ENCODE assay signal across 8 mouse cellular contexts in the genomic region with DNA sequence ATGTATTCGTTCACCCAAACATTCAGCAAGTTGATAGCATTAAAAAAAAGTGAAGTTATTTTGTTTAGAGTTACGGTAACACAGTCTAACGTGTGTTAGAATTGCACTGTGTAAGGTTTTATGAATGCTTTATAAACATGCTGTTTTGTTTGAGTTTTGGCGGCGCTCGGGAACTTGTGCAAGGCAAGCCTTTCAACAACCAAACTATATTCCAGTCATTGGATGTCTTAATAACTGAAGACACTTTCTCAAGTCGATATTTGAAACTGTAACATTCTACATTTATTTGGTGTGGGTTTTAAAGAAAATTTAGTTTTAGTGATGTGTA. TPM values are rescaled to one million over a fixed set of nuclear protein-coding genes. Genes with fewer than 3 reads are reported as not detected.
DNase-seq lines count a peak whose midpoint lies in the region; ATAC-seq and TF ChIP-seq lines count a peak whose summit lies in the region.

No protein-coding gene starts in this region.

- ATAC-seq in embryonic facial prominence, embryonic 13.5 days (ENCODE audit: insufficient number of reproducible peaks, insufficient read depth, low FRiP score, low TSS enrichment, low read depth), result no peak
- no peak for ATAC-seq in intestine, embryonic 14.5 days (replicated peaks; ENCODE audit: low FRiP score, low TSS enrichment, low read depth)

- peak overlapping the region; percentile 78 for H3K4me2 ChIP-seq in embryonic facial prominence, embryonic 13.5 days
- peak overlapping the region; percentile 66 for H3K4me2 ChIP-seq in intestine, embryonic 14.5 days (ENCODE audit: low read length)
- H3K4me2 ChIP-seq in myocyte (ENCODE audit: low read depth), result peak overlapping the region; percentile 75

- H3K9ac ChIP-seq in embryonic facial prominence, embryonic 13.5 days, result peak overlapping the region; percentile 92
- peak overlapping the region; percentile 76 for H3K9ac ChIP-seq in intestine, embryonic 14.5 days (ENCODE audit: low read length)

- no peak for TF ChIP-seq CTCF in left cerebral cortex, adult 2 months (IDR thresholded peaks at IDR 0.05)

- no peaks in the 10 kb centered on the region for H3K9me3 ChIP-seq in embryonic facial prominence, embryonic 13.5 days
- H3K9me3 ChIP-seq in intestine, embryonic 14.5 days (ENCODE audit: control insufficient read depth, low read length), result no peaks in the 10 kb centered on the region

- 9% methylated on average over 7 of the region's 7 CpGs for WGBS in embryonic facial prominence, embryonic 13.5 days
- 10% methylated on average over 7 of the region's 7 CpGs for WGBS in intestine, embryonic 14.5 days

- H3K4me3 ChIP-seq in left cerebral cortex, adult 2 months, result peak overlapping the region; percentile 64
- peak overlapping the region; percentile 83 for H3K4me3 ChIP-seq in embryonic facial prominence, embryonic 13.5 days
- H3K4me3 ChIP-seq in intestine, embryonic 14.5 days (ENCODE audit: low read depth, low read length), result peak overlapping the region; percentile 76
- peak overlapping the region; percentile 63 for H3K4me3 ChIP-seq in myocyte

- H3K27me3 ChIP-seq in embryonic facial prominence, embryonic 13.5 days, result no peaks in the 10 kb centered on the region
- no peaks in the 10 kb centered on the region for H3K27me3 ChIP-seq in intestine, embryonic 14.5 days (replicated peaks; ENCODE audit: control insufficient read depth, insufficient read depth, low read length)
- H3K27me3 ChIP-seq in myocyte (ENCODE audit: control insufficient read depth, insufficient read depth, insufficient read length), result no peaks in the 10 kb centered on the region

- peak overlapping the region; percentile 66 for H3ac ChIP-seq in myocyte (ENCODE audit: control insufficient read depth, insufficient read length)

- no peaks in the 10 kb centered on the region for H3K79me2 ChIP-seq in myocyte (ENCODE audit: control insufficient read depth, insufficient read depth)

- H3K4me1 ChIP-seq in embryonic facial prominence, embryonic 13.5 days, result peaks cover 21% of the 10 kb centered on the region
- H3K4me1 ChIP-seq in intestine, embryonic 14.5 days (replicated peaks; ENCODE audit: control insufficient read depth, insufficient read depth, low read length), result peaks cover 5% of the 10 kb centered on the region

- TF ChIP-seq POLR2A in myocyte (IDR thresholded peaks at IDR 0.05; ENCODE audit: insufficient read length, low read depth), result no peak

- DNase-seq in left cerebral cortex, adult 2 months (ENCODE audit: extremely low spot score in 1 of 2, low spot score in 2 of 2), result no peak
- DNase-seq in left cerebral cortex, postnatal 36 days (ENCODE audit: low spot score in 2 of 2), result no peak
- DNase-seq in intestine, embryonic 14.5 days (ENCODE audit: low spot score), result no peak
- no peak for DNase-seq in thymus, postnatal 10 days (ENCODE audit: low spot score in 2 of 2)
- no peak for DNase-seq in gastrocnemius, postnatal 14 days
- DNase-seq in right cerebral cortex, postnatal 25 days, result no peak

- intact Hi-C loops in left cerebral cortex, adult 2 months (cut with DNase I), result no loop called here
- intact Hi-C loops in left cerebral cortex, postnatal 36 days (cut with DNase I), result loop anchor here (5.0 kb wide), 1 partner anchor 98 kb away; no protein-coding TSS in a partner anchor
- intact Hi-C loops in gastrocnemius, postnatal 14 days (cut with DNase I; ENCODE audit: low total_unique reads), result no loop called here

- H3K36me3 ChIP-seq in embryonic facial prominence, embryonic 13.5 days, result no peaks in the 10 kb centered on the region
- H3K36me3 ChIP-seq in intestine, embryonic 14.5 days (ENCODE audit: control insufficient read depth, insufficient read depth, low read length), result no peaks in the 10 kb centered on the region
- no peaks in the 10 kb centered on the region for H3K36me3 ChIP-seq in myocyte (ENCODE audit: control insufficient read depth, insufficient read depth)

- no peak overlapping the region for H3K27ac ChIP-seq in left cerebral cortex, adult 2 months
- H3K27ac ChIP-seq in embryonic facial prominence, embryonic 13.5 days, result no peak overlapping the region
- H3K27ac ChIP-seq in intestine, embryonic 14.5 days (ENCODE audit: low read depth), result no peak overlapping the region

TF ChIP-seq in myocyte, 11 proteins besides CTCF, POLR2A, EP300 and RAD21:
- TF ChIP-seq MYOG (IDR thresholded peaks at IDR 0.05; ENCODE audit: control insufficient read depth in 1 of 3, insufficient read depth in 1 of 3, insufficient read length in 2 of 3, low read depth in 2 of 3) (no peak), POLR2AphosphoS2 (IDR thresholded peaks at IDR 0.05; ENCODE audit: insufficient read length, low read depth) (no peak), CEBPB (IDR thresholded peaks at IDR 0.05; ENCODE audit: insufficient read depth, poor library complexity, severe bottlenecking) (no peak), E2F4 (IDR thresholded peaks at IDR 0.05; ENCODE audit: insufficient read depth) (no peak), TCF3 (IDR thresholded peaks at IDR 0.05; ENCODE audit: insufficient read length, low read depth) (no peak), USF1 (IDR thresholded peaks at IDR 0.05; ENCODE audit: low read depth) (no peak), TCF12 (IDR thresholded peaks at IDR 0.05; ENCODE audit: insufficient read depth, poor library complexity, severe bottlenecking) (no peak), REST (IDR thresholded peaks at IDR 0.05; ENCODE audit: insufficient read depth, insufficient read length) (no peak), MYOD1 (IDR thresholded peaks at IDR 0.05; ENCODE audit: control insufficient read depth in 1 of 3, insufficient read length in 2 of 3, low read depth in 2 of 3) (no peak), SRF (IDR thresholded peaks at IDR 0.05; ENCODE audit: control insufficient read depth, insufficient read length, low read depth) (no peak), MAX (IDR thresholded peaks at IDR 0.05; ENCODE audit: low read depth) (no peak)
TF ChIP-seq in myocyte: peak in this region for 0.

RNA-seq across cellular contexts. Expression of a gene that starts 1.2 kb away (rescaled TPM):
- total RNA-seq in left cerebral cortex, adult 2 months (2021), result 1 to 10 TPM; 5.1 to 5.7 TPM
- 1 to 10 TPM; 5.5 to 6.3 TPM for total RNA-seq in left cerebral cortex, postnatal 36 days (2021)
- polyA plus RNA-seq in embryonic facial prominence, embryonic 13.5 days (2015; fragmentation: Nextera tagmentation; extraction: Ambion mirVana), result 26.1 and 27.1 TPM in 2 replicates
- polyA plus RNA-seq in intestine, embryonic 14.5 days (2014; fragmentation: Nextera tagmentation; extraction: Ambion mirVana), result 31.7 and 34.1 TPM in 2 replicates
- polyA plus RNA-seq in myocyte (2012; fragmentation: generic; extraction: Trizol), result 4.2 TPM
- 1 to 10 TPM; 2.5 to 3.2 TPM for total RNA-seq in gastrocnemius, postnatal 14 days (2021)

RNA-seq across cellular contexts. Expression of a gene that starts 39.6 kb away (rescaled TPM):
- not detected for total RNA-seq in left cerebral cortex, adult 2 months (2021)
- not detected for total RNA-seq in left cerebral cortex, postnatal 36 days (2021)
- polyA plus RNA-seq in embryonic facial prominence, embryonic 13.5 days (2015; fragmentation: Nextera tagmentation; extraction: Ambion mirVana), result not detected in 2 replicates
- polyA plus RNA-seq in intestine, embryonic 14.5 days (2014; fragmentation: Nextera tagmentation; extraction: Ambion mirVana), result 0.55 and 0.87 TPM in 2 replicates
- polyA plus RNA-seq in myocyte (2012; fragmentation: generic; extraction: Trizol), result 0.01 TPM
- under 1 TPM; 0.09 to 0.10 TPM for total RNA-seq in gastrocnemius, postnatal 14 days (2021)
